Mouse (Mus musculus) leukemia stem cell, adult 10-12 weeks (primary cell): ENCODE measurements around the gene Gpr4. TPM values are rescaled to one million over a fixed set of nuclear protein-coding genes. Genes with fewer than 3 reads are reported as not detected.

ENCODE experiments used
- polyA plus RNA-seq: library from polyadenylated mRNA; stranded (reverse); fragments of >175 nt; gene quantifications from 2 replicates; pipeline ENCODE4 v1.2.3, GENCODE M21; 2012; ENCODE audit warnings: low replicate concordance

The Gpr4 gene
- 0.88 and 1.3 TPM in 2 replicates for polyA plus RNA-seq

DNA sequence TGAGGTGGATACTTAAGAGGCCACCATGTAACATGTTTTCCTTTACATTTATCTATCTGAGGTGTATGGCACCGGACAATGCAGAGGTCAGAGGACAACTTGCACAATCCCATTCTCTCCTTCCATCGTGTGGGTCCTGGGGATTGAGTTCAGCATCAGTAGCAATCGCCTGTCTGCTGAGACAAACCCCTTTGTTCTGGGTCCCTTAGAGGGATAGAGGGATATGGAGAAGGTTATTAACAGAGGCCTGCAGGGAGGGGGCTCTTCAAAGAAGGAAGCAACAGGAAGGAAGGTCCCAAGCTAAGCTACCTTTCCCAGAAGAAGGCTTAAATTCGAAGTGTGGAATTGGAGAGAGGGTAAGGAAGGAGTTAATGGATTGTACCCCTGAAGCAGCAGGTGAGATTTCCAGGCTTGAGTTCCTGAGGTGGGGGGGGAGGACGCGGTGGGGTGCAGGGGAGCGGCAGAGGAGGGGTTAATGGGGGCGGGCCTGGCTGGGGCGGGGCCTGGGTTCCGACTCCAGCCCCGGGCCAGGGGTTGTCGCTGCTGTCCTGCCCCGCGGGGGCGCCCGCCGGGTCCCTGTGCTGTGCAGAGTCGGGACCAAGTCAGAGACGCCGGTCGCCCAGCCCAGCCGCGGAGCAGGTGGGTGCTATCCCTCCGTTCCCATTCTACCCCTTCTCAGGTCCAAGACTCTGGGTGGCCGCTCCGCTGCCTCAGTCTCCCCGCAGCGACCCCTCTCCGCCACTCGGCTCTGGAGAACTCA lies at the start of gene Gpr4:
Gene Gpr4, plus strand, starts transcription at position 543 of the 760 bp plus-strand sequence.

GRCm38 (mm10) chr7:19165656-19166423 lies 46.5 kb upstream of the Gpr4 start, which contains the start of gene Gipr:
TSS of gene Gipr (minus strand) at chr7:19166127.

GRCm38 (mm10) chr7:19175708-19176515 lies 36.4 kb upstream of the Gpr4 start, which contains the start of gene Eml2:
TSS of gene Eml2 (plus strand) at chr7:19176421.

DNA sequence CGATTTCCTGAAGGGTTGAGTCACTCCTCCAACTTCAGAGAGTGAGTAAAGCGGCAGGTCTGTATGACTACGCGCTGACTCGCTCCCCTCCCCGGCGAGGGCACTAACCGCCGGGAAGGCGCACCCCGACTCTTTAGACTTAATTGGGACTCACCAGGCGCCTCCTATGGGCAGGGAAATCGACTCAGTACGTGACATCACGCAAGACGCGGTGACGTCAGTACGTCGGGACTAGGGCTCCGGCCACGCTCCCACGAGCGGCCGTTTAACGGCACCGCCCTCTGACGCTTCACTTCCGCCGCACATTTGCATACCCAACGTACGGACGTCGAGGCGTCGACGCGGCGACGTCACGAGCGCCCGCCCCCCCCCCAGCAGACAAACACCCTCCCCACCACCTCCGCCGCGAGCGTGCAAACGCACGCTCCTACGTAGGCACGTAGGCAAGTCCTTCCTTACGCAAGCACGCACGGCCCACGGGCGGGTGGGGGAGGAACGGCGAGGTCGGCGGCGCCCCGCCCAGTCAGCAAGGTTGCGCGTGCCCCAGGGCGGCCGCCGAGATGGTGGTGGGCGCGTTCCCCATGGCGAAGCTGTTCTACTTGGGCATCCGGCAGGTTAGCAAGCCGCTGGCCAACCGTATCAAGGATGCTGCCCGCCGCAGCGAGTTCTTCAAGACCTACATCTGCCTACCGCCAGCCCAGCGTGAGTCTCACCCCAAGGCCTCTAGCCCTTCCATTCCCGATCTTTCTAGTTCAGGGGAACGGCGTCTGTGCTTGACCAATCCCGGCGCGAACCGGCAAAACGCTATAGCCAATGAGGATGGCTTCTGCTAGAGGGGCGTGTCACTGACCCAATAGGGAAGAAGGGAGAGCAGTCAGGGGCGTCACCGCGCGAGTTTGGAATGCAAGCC lies 15.8 kb downstream of the Gpr4 start, which contains the start of gene Opa3:
Gene Opa3, plus strand, starts transcription at position 452 of the 910 bp plus-strand sequence.

DNA sequence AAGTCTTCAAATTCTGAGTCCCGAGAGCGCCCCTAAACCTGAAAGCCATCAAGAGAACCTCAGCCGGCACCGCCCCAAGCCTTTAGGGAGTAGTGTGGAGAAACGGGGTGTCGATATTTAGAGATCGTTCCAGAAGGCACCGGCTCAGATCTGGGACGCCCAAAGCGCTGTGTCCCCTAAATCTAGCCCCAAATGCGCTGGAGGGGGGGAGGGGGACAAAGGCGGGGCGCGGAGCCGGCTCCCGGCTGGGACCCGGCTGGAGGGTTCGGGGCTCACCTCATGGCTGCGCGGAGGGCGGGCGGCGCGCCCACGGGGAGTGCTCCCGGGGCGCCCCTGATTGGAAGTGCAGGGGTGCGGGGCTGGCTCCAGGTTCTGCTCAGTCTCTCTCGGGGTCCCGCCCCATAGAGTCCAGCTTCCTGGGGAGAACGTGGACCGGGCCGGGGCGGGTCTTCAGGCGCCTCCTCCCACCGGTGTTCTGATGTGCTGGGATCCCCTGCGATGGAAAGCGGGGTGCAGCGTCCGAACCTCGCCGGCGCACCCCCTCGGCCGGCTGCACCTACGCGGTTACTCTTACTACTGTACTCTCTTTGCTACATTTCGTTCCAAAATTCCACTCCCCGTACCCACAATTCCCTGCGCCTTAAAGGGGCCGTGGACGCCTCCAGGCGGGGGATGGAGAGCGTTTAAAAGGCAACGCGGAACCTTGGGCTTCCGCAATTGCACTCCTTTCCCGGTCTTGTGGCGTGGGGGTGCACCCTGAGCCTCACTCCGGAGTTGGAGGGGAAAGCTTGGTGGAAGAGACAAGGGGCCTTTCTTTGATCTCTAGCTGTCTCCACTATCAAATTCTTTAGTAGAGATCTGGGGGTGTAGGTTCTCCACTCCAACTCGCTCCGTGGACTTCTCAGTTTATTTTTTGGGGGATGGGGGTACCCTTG lies 59.2 kb downstream of the Gpr4 start, which contains the start of gene Vasp:
Gene Vasp, minus strand, starts transcription at position 580 of the 935 bp plus-strand sequence.

Other genes with a start within 250 kb of the Gpr4 start
- gene Nanos2, start 225.1 kb upstream of the Gpr4 start, polyA plus RNA-seq: not detected in 2 replicates
- gene Mypop, start 221.3 kb upstream of the Gpr4 start, polyA plus RNA-seq: 0.99 and 3.6 TPM in 2 replicates
- gene Irf2bp1, start 208.5 kb upstream of the Gpr4 start, polyA plus RNA-seq: 116 and 192 TPM in 2 replicates
- gene Foxa3, start 189.0 kb upstream of the Gpr4 start, polyA plus RNA-seq: 0.11 TPM in 2 replicates
- gene Sympk, start 188.2 kb upstream of the Gpr4 start, polyA plus RNA-seq: 181 and 223 TPM in 2 replicates
- gene Rsph6a, start 157.8 kb upstream of the Gpr4 start, polyA plus RNA-seq: 0.19 TPM in 1 of 2 replicates, not detected in the other
- 85.8 and 98.6 TPM in 2 replicates for gene Dmwd, start 136.3 kb upstream of the Gpr4 start, polyA plus RNA-seq
- gene Dmpk, start 128.7 kb upstream of the Gpr4 start, polyA plus RNA-seq: 62.6 and 65.4 TPM in 2 replicates
- gene Six5, start 117.9 kb upstream of the Gpr4 start, polyA plus RNA-seq: 10.2 and 12.1 TPM in 2 replicates
- gene Gm4969, start 94.2 kb upstream of the Gpr4 start, polyA plus RNA-seq: 0.07 TPM in 1 of 2 replicates, not detected in the other
- gene Fbxo46, start 92.7 kb upstream of the Gpr4 start, polyA plus RNA-seq: 28.1 and 39.2 TPM in 2 replicates
- 9.8 and 13.7 TPM in 2 replicates for gene Qpctl, start 63.2 kb upstream of the Gpr4 start, polyA plus RNA-seq
- 24.1 and 39.0 TPM in 2 replicates for gene Snrpd2, start 62.8 kb upstream of the Gpr4 start, polyA plus RNA-seq
- gene Gipr, start 46.4 kb upstream of the Gpr4 start, polyA plus RNA-seq: 0.07 TPM in 1 of 2 replicates, not detected in the other
- 6.5 and 12.1 TPM in 2 replicates for gene Eml2, start 36.1 kb upstream of the Gpr4 start, polyA plus RNA-seq
- 10.7 and 15.7 TPM in 2 replicates for gene Opa3, start 15.8 kb downstream of the Gpr4 start, polyA plus RNA-seq
- 240 and 739 TPM in 2 replicates for gene Vasp, start 59.3 kb downstream of the Gpr4 start, polyA plus RNA-seq
- 0.62 and 1.2 TPM in 2 replicates for gene Ppm1n, start 67.5 kb downstream of the Gpr4 start, polyA plus RNA-seq
- gene Rtn2, start 70.1 kb downstream of the Gpr4 start, polyA plus RNA-seq: 0.57 and 1.1 TPM in 2 replicates
- gene Fosb, start 97.5 kb downstream of the Gpr4 start, polyA plus RNA-seq: 1.1 and 5.9 TPM in 2 replicates
- 21.3 and 28.9 TPM in 2 replicates for gene Ercc1, start 132.2 kb downstream of the Gpr4 start, polyA plus RNA-seq
- 35.9 and 52.0 TPM in 2 replicates for gene Cd3eap, start 146.9 kb downstream of the Gpr4 start, polyA plus RNA-seq
- gene Ppp1r13l, start 147.2 kb downstream of the Gpr4 start, polyA plus RNA-seq: 19.1 and 23.9 TPM in 2 replicates
- gene Ercc2, start 169.5 kb downstream of the Gpr4 start, polyA plus RNA-seq: 43.1 and 62.1 TPM in 2 replicates
- 1.8 and 4.2 TPM in 2 replicates for gene Klc3, start 191.6 kb downstream of the Gpr4 start, polyA plus RNA-seq
- 0.33 and 0.72 TPM in 2 replicates for gene Ckm, start 192.2 kb downstream of the Gpr4 start, polyA plus RNA-seq
- 18.3 and 53.5 TPM in 2 replicates for gene Mark4, start 246.3 kb downstream of the Gpr4 start, polyA plus RNA-seq